Mouse (Mus musculus): ENCODE results near the gene Car10. TPM values are rescaled to one million over a fixed set of nuclear protein-coding genes. Genes with fewer than 3 reads are reported as not detected.

Gene Car10
- polyA plus RNA-seq, 1 experiment from 2014 or later: 0.20 TPM

GRCm38 (mm10) chr11:93186163-93186562, 88.3 kb downstream of the Car10 start:
- H3K36me3 ChIP-seq (ENCODE audit: control insufficient read depth, insufficient read depth): no peaks in the 10 kb centered on the region
- no peaks in the 10 kb centered on the region for H3K4me1 ChIP-seq (replicated peaks; ENCODE audit: control insufficient read depth, insufficient read depth, low read length)
- 72% methylated on average over 2 of the region's 2 CpGs for WGBS
- no peaks in the 10 kb centered on the region for H3K27me3 ChIP-seq (replicated peaks; ENCODE audit: control insufficient read depth, insufficient read depth, low read length)
- H3K9ac ChIP-seq (ENCODE audit: low read depth, low read length): no peak overlapping the region
- no peak for ATAC-seq
- no peak overlapping the region for H3K4me2 ChIP-seq (replicated peaks; ENCODE audit: low read depth)
- no peaks in the 10 kb centered on the region for H3K9me3 ChIP-seq (ENCODE audit: control insufficient read depth)
- no peak overlapping the region for H3K27ac ChIP-seq (ENCODE audit: low read depth, low read length)
- H3K4me3 ChIP-seq (ENCODE audit: low read depth, low read length): no peak overlapping the region
- TF ChIP-seq CTCF (IDR thresholded peaks at IDR 0.05; ENCODE audit: low read depth): no peak

GRCm38 (mm10) chr11:93188621-93189020, 90.8 kb downstream of the Car10 start:
- no peak overlapping the region for H3K27ac ChIP-seq (ENCODE audit: low read depth, low read length)
- H3K4me3 ChIP-seq (ENCODE audit: low read depth, low read length): no peak overlapping the region
- H3K9me3 ChIP-seq (ENCODE audit: control insufficient read depth): no peaks in the 10 kb centered on the region
- H3K36me3 ChIP-seq (ENCODE audit: control insufficient read depth, insufficient read depth): no peaks in the 10 kb centered on the region
- no peak overlapping the region for H3K4me2 ChIP-seq (replicated peaks; ENCODE audit: low read depth)
- no peaks in the 10 kb centered on the region for H3K27me3 ChIP-seq (replicated peaks; ENCODE audit: control insufficient read depth, insufficient read depth, low read length)
- WGBS: 71% methylated on average over 5 of the region's 5 CpGs
- H3K4me1 ChIP-seq (replicated peaks; ENCODE audit: control insufficient read depth, insufficient read depth, low read length): no peaks in the 10 kb centered on the region
- no peak for ATAC-seq
- no peak overlapping the region for H3K9ac ChIP-seq (ENCODE audit: low read depth, low read length)
- no peak for TF ChIP-seq CTCF (IDR thresholded peaks at IDR 0.05; ENCODE audit: low read depth)

- no peaks in the 10 kb centered on the region for H3K9me3 ChIP-seq (ENCODE audit: control insufficient read depth)
- no peak for TF ChIP-seq CTCF (IDR thresholded peaks at IDR 0.05; ENCODE audit: low read depth)
- H3K27me3 ChIP-seq (replicated peaks; ENCODE audit: control insufficient read depth, insufficient read depth, low read length): no peaks in the 10 kb centered on the region
- WGBS: 93% methylated on average over 3 of the region's 3 CpGs
- no peak overlapping the region for H3K4me3 ChIP-seq (ENCODE audit: low read depth, low read length)
- H3K9ac ChIP-seq (ENCODE audit: low read depth, low read length): no peak overlapping the region
- H3K4me1 ChIP-seq (replicated peaks; ENCODE audit: control insufficient read depth, insufficient read depth, low read length): no peaks in the 10 kb centered on the region
- no peak for ATAC-seq
- H3K4me2 ChIP-seq (replicated peaks; ENCODE audit: low read depth): no peak overlapping the region
- H3K27ac ChIP-seq (ENCODE audit: low read depth, low read length): no peak overlapping the region
- H3K36me3 ChIP-seq (ENCODE audit: control insufficient read depth, insufficient read depth): no peaks in the 10 kb centered on the region
Measured at GRCm38 (mm10) chr11:93200046-93200445, 102.2 kb downstream of the Car10 start.

GRCm38 (mm10) chr11:93217457-93217856, 119.6 kb downstream of the Car10 start:
- Histone ChIP-seq H3K4me1 (replicated peaks; ENCODE audit: control insufficient read depth, insufficient read depth, low read length) (no peaks in the 10 kb centered on the region), H3K27ac (ENCODE audit: low read depth, low read length) (no peak overlapping the region), H3K4me3 (ENCODE audit: low read depth, low read length) (no peak overlapping the region), H3K9me3 (ENCODE audit: control insufficient read depth) (no peaks in the 10 kb centered on the region), H3K36me3 (ENCODE audit: control insufficient read depth, insufficient read depth) (no peaks in the 10 kb centered on the region), H3K4me2 (replicated peaks; ENCODE audit: low read depth) (no peak overlapping the region), H3K27me3 (replicated peaks; ENCODE audit: control insufficient read depth, insufficient read depth, low read length) (no peaks in the 10 kb centered on the region), H3K9ac (ENCODE audit: low read depth, low read length) (no peak overlapping the region)
- TF ChIP-seq CTCF (IDR thresholded peaks at IDR 0.05; ENCODE audit: low read depth): no peak
- no peak for ATAC-seq

GRCm38 (mm10) chr11:93230057-93230456, 132.2 kb downstream of the Car10 start:
- Histone ChIP-seq H3K9me3 (ENCODE audit: control insufficient read depth) (no peaks in the 10 kb centered on the region), H3K36me3 (ENCODE audit: control insufficient read depth, insufficient read depth) (no peaks in the 10 kb centered on the region), H3K4me3 (ENCODE audit: low read depth, low read length) (no peak overlapping the region), H3K27ac (ENCODE audit: low read depth, low read length) (no peak overlapping the region), H3K4me1 (replicated peaks; ENCODE audit: control insufficient read depth, insufficient read depth, low read length) (no peaks in the 10 kb centered on the region), H3K9ac (ENCODE audit: low read depth, low read length) (no peak overlapping the region), H3K4me2 (replicated peaks; ENCODE audit: low read depth) (no peak overlapping the region), H3K27me3 (replicated peaks; ENCODE audit: control insufficient read depth, insufficient read depth, low read length) (no peaks in the 10 kb centered on the region)
- no peak for ATAC-seq
- TF ChIP-seq CTCF (IDR thresholded peaks at IDR 0.05; ENCODE audit: low read depth): no peak

GRCm38 (mm10) chr11:93249771-93250265, 152.0 kb downstream of the Car10 start:
- no peak overlapping the region for H3K4me3 ChIP-seq (ENCODE audit: low read depth, low read length)
- no peak for ATAC-seq
- WGBS: 82% methylated on average over 6 of the region's 6 CpGs
- H3K4me2 ChIP-seq (replicated peaks; ENCODE audit: low read depth): no peak overlapping the region
- H3K9me3 ChIP-seq (ENCODE audit: control insufficient read depth): no peaks in the 10 kb centered on the region
- no peaks in the 10 kb centered on the region for H3K4me1 ChIP-seq (replicated peaks; ENCODE audit: control insufficient read depth, insufficient read depth, low read length)
- H3K27ac ChIP-seq (ENCODE audit: low read depth, low read length): no peak overlapping the region
- TF ChIP-seq CTCF (IDR thresholded peaks at IDR 0.05; ENCODE audit: low read depth): no peak
- H3K27me3 ChIP-seq (replicated peaks; ENCODE audit: control insufficient read depth, insufficient read depth, low read length): no peaks in the 10 kb centered on the region
- H3K36me3 ChIP-seq (ENCODE audit: control insufficient read depth, insufficient read depth): no peaks in the 10 kb centered on the region
- H3K9ac ChIP-seq (ENCODE audit: low read depth, low read length): no peak overlapping the region

- Histone ChIP-seq H3K4me2 (replicated peaks; ENCODE audit: low read depth) (no peak overlapping the region), H3K27ac (ENCODE audit: low read depth, low read length) (no peak overlapping the region), H3K9ac (ENCODE audit: low read depth, low read length) (no peak overlapping the region), H3K4me1 (replicated peaks; ENCODE audit: control insufficient read depth, insufficient read depth, low read length) (no peaks in the 10 kb centered on the region), H3K27me3 (replicated peaks; ENCODE audit: control insufficient read depth, insufficient read depth, low read length) (no peaks in the 10 kb centered on the region), H3K36me3 (ENCODE audit: control insufficient read depth, insufficient read depth) (no peaks in the 10 kb centered on the region), H3K9me3 (ENCODE audit: control insufficient read depth) (no peaks in the 10 kb centered on the region), H3K4me3 (ENCODE audit: low read depth, low read length) (no peak overlapping the region)
- TF ChIP-seq CTCF (IDR thresholded peaks at IDR 0.05; ENCODE audit: low read depth): no peak
- 75% methylated on average over 5 of the region's 5 CpGs for WGBS
- no peak for ATAC-seq
Measured at GRCm38 (mm10) chr11:93251766-93252165, 153.9 kb downstream of the Car10 start.

All from intestine, postnatal 0 days (tissue).